Mouse (Mus musculus) G1E (cell line): ENCODE results near the gene Gfpt1.

ENCODE experiments used
- CTCF ChIP-seq: IDR thresholded peaks from 2 replicates; pipeline ENCODE4 v1.5.1; 2012; ENCODE audit warnings: low read depth, low read length, inconsistent platforms, mixed read lengths
- GATA1 ChIP-seq: IDR thresholded peaks from 2 replicates; pipeline ENCODE4 v1.6.1; 2012; ENCODE audit warnings: borderline replicate concordance, low read length, inconsistent platforms, mixed read lengths
- GATA2 ChIP-seq: IDR thresholded peaks from 2 replicates; pipeline ENCODE4 v1.6.1; 2012; ENCODE audit warnings: low read depth, low read length, inconsistent platforms, borderline replicate concordance

DNA sequence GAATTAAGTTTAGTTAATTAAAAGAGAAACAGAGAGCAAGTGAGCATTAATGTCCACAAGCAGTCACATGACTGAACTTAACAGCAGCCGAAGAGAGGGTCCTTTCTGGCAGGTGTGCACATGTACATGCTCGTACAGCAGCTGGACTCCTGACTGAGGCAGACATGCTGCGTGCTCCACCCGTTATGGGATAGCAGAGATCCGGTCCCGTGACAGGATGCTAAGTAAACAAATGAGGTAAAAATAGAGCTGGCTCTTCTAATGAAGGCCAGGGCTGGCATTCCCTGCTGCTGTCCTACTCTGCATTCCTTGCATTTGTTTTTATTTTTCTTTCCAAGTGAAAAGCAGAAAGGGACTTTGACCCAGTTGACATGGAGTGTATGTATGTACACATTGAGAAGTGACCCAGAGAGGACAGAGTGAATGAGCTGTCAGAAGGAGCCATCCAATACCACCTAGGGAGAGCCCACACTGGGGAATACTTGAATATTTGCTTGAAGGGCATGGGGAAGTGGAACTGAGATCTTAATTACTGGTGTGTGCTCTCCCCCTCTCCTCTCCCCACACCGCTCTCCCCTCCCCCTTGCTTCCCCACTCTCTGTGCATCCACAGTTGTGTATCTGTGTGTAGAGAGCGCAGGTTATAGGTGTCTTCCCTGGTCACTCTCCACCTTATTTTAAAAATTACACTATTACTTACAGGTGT is 84.6 kb downstream of the Gfpt1 start:
- no peak for TF ChIP-seq CTCF
- TF ChIP-seq GATA1, result no peak
- no peak for TF ChIP-seq GATA2
